Mouse (Mus musculus) v-Abl transformed pro-B cells (cell line): ENCODE data around the gene Ahdc1.
"Not testable (repeated sequence)": the region's sequence is repeated elsewhere in the genome, so short reads cannot be mapped to it uniquely, and the experiment has no call there.

Experiments used
- in situ Hi-C, 2 experiments: fragments of 400-800 bp; cut with MboI; formaldehyde crosslinking; loops; one replicate each; pipeline ENCODE4 v1.15.1; 2025; ENCODE audit not compliant: unreplicated experiment in 2 of 2

The Ahdc1 gene

GRCm38 (mm10) chr4:133089802-133090201, 78.7 kb downstream of the Ahdc1 start:
- in situ Hi-C loops: loop anchor here (5.0 to 10.0 kb wide), 4 partner anchors 33 to 87 kb away; partner anchors contain the start of gene Ahdc1 (in 1 of the 2)

- in situ Hi-C loops: loop anchor here (5.0 kb wide), 3 partner anchors 33 to 87 kb away; no protein-coding TSS in a partner anchor
These were observed 79.2 kb downstream of the Ahdc1 start for GRCm38 (mm10) chr4:133090276-133090719.

GRCm38 (mm10) chr4:133090720-133091458, 79.8 kb downstream of the Ahdc1 start:
- in situ Hi-C loops: loop anchor here (5.0 kb wide), 3 partner anchors 34 to 86 kb away; no protein-coding TSS in a partner anchor

GRCm38 (mm10) chr4:133091459-133091785, 80.4 kb downstream of the Ahdc1 start:
- in situ Hi-C loops: loop anchor here (5.0 kb wide), 3 partner anchors 34 to 86 kb away; no protein-coding TSS in a partner anchor

GRCm38 (mm10) chr4:133092453-133092901, 81.4 kb downstream of the Ahdc1 start:
- in situ Hi-C loops: loop anchor here (5.0 kb wide), 3 partner anchors 35 to 85 kb away; no protein-coding TSS in a partner anchor

- in situ Hi-C loops: loop anchor here (5.0 kb wide), 3 partner anchors 34 to 84 kb away; no protein-coding TSS in a partner anchor
These were observed 82.0 kb downstream of the Ahdc1 start for GRCm38 (mm10) chr4:133093056-133093455.

GRCm38 (mm10) chr4:133093481-133094033, 82.5 kb downstream of the Ahdc1 start:
- in situ Hi-C loops: loop anchor here (5.0 kb wide), 3 partner anchors 34 to 84 kb away; no protein-coding TSS in a partner anchor

- in situ Hi-C loops: loop anchor here (5.0 kb wide), 3 partner anchors 33 to 83 kb away; no protein-coding TSS in a partner anchor
These were observed 83.2 kb downstream of the Ahdc1 start for GRCm38 (mm10) chr4:133094255-133094654.

- in situ Hi-C loops: loop anchor here (5.0 kb wide), 3 partner anchors 32 to 82 kb away; no protein-coding TSS in a partner anchor
These were observed 84.1 kb downstream of the Ahdc1 start for GRCm38 (mm10) chr4:133094936-133095733.

GRCm38 (mm10) chr4:133095734-133096065, 84.6 kb downstream of the Ahdc1 start:
- in situ Hi-C loops: not testable (repeated sequence)

GRCm38 (mm10) chr4:133096671-133097070, 85.6 kb downstream of the Ahdc1 start:
- in situ Hi-C loops: not testable (repeated sequence)

- in situ Hi-C loops: no loop called here
These were observed 90.7 kb downstream of the Ahdc1 start for GRCm38 (mm10) chr4:133101751-133102150.

- in situ Hi-C loops: no loop called here
These were observed 92.6 kb downstream of the Ahdc1 start for GRCm38 (mm10) chr4:133103525-133104193.

GRCm38 (mm10) chr4:133104194-133104569, 93.1 kb downstream of the Ahdc1 start:
- in situ Hi-C loops: no loop called here

- in situ Hi-C loops: loop anchor here in 1 of 2 experiments (5.0 kb wide), 1 partner anchor 34 kb away; no protein-coding TSS in a partner anchor
These were observed 95.6 kb downstream of the Ahdc1 start for GRCm38 (mm10) chr4:133106691-133107090.

- in situ Hi-C loops: loop anchor here in 1 of 2 experiments (5.0 kb wide), 1 partner anchor 36 kb away; no protein-coding TSS in a partner anchor
These were observed 96.8 kb downstream of the Ahdc1 start for GRCm38 (mm10) chr4:133107788-133108281.

- in situ Hi-C loops: loop anchor here in 1 of 2 experiments (5.0 kb wide), 1 partner anchor 36 kb away; no protein-coding TSS in a partner anchor
These were observed 97.6 kb downstream of the Ahdc1 start for GRCm38 (mm10) chr4:133108481-133109334.

GRCm38 (mm10) chr4:133109335-133109801, 98.3 kb downstream of the Ahdc1 start:
- in situ Hi-C loops: loop anchor here in 1 of 2 experiments (5.0 kb wide), 1 partner anchor 37 kb away; no protein-coding TSS in a partner anchor
